Mouse (Mus musculus): ENCODE results near the gene Bahcc1. TPM values are rescaled to one million over a fixed set of nuclear protein-coding genes. Genes with fewer than 3 reads are reported as not detected.

Gene Bahcc1
- polyA plus RNA-seq, 1 experiment from 2014 or later: 10.4 TPM

DNA sequence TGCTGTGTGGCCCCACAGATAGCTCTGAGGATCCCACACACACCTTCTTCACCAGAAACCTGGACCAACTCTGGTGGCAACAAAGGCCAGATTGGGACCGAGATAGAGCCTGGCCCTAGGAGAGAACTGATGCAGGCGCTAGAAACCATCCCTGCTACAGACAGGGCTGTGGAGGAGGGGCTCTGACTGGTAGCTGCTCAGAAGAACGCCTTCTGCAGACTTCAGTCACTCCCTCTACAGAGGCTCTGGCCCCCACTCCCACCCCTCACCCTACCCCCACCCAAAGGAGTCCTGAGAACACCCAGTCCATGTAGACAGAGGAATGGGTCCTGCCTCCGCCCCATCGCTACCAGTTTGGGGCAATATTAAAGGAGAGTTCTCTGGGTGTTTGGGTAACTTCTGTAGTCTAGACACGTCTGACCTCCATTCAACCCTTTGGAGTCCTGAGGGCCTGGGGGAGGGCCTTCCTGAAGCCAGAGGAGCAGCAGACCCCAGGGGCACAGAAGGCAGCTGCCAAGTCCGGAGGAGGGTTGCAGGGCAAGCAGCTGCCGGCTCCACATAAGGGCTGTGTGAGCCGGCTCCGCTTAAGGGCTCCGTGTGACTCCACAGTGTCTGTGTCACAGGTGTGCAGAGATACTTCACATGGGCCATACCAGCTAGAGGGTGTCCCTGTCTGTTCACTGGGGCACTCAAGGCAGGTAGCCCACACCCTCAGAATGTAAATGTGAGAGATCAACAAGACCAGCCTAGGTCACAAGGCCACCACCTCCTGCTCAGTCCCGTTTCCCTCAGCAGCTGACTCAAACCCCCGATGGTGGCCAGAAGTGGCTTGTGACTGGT lies 63.8 kb downstream of the Bahcc1 start:
- Histone ChIP-seq H3K27ac (replicated peaks) (no peak overlapping the region), H3K4me3 (replicated peaks) (no peak overlapping the region), H3K36me3 (no peaks in the 10 kb centered on the region), H3K9me3 (replicated peaks) (no peaks in the 10 kb centered on the region), H3K4me1 (peaks cover 37% of the 10 kb centered on the region), H3K4me2 (no peak overlapping the region), H3K27me3 (replicated peaks) (no peaks in the 10 kb centered on the region), H3K9ac (replicated peaks) (no peak overlapping the region)
- WGBS: 29% methylated on average over 13 of the region's 13 CpGs
- no peak; the same call in 1 of the 2 replicates for ATAC-seq (ENCODE audit: low FRiP score)

DNA sequence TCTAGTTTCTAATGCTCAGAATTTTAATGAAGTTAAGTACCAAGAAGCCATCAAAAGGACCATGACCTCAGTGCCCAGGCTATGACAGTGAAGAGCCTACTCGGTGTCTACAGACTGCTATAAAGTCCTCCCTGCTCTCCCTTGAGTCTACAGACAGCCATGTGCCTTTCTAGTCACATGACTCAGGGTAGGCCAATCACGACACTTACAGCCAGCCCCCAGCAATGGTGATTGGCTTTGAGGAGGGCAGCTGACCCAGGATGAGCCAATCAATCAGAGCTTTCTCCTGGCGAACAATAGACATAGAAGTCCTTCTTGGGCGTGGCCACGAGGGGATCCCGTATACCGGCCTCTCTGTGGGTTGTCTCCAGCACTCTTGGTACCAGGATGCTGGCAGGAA lies 65.0 kb downstream of the Bahcc1 start:
- H3K4me3 ChIP-seq (replicated peaks): no peak overlapping the region
- no peaks in the 10 kb centered on the region for H3K27me3 ChIP-seq (replicated peaks)
- WGBS: 67% methylated on average over 7 of the region's 7 CpGs
- no peak overlapping the region for H3K27ac ChIP-seq (replicated peaks)
- no peaks in the 10 kb centered on the region for H3K9me3 ChIP-seq (replicated peaks)
- no peak for ATAC-seq (ENCODE audit: low FRiP score)
- no peak overlapping the region for H3K4me2 ChIP-seq
- no peak overlapping the region for H3K9ac ChIP-seq (replicated peaks)
- H3K4me1 ChIP-seq: peaks cover 38% of the 10 kb centered on the region
- no peaks in the 10 kb centered on the region for H3K36me3 ChIP-seq

DNA sequence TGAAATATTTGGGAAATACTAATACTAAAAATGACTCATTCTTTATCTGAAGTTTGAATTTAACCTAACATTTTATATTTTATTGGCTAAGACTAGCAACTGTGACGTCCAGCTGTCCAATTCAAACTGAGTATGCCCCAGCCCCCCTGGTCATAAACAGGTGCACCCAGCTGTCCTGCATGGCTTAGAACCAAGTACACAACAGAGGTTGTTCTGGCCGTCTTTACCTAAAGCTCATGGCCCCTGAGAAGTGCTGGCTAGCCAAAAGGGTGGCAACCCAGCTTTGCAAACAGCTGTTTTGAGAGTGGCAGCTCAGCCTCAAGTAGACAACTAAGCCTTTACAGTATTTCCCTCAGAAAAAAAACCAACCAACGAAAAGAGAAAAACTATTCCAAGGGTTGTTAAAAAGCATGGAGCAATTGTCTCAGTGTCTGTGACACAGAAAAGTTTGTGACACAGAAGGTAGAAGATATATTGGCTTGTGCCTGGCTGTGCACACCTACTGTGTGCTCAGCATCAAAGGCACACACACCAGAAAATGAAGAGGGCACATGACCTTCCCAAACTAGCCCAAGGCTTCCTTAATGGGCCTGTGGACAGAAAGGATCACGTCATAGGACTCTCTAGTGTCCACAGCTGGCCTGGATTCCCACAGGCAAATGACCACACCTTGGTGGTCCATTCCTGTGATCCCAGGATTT lies 65.8 kb downstream of the Bahcc1 start:
- no peak overlapping the region for H3K4me2 ChIP-seq
- no peaks in the 10 kb centered on the region for H3K27me3 ChIP-seq (replicated peaks)
- H3K36me3 ChIP-seq: no peaks in the 10 kb centered on the region
- H3K27ac ChIP-seq (replicated peaks): no peak overlapping the region
- H3K9ac ChIP-seq (replicated peaks): no peak overlapping the region
- H3K4me1 ChIP-seq: peaks cover 39% of the 10 kb centered on the region
- no peaks in the 10 kb centered on the region for H3K9me3 ChIP-seq (replicated peaks)
- H3K4me3 ChIP-seq (replicated peaks): no peak overlapping the region
- no peak for ATAC-seq (ENCODE audit: low FRiP score)
- WGBS: 75% methylated on average over 4 of the region's 4 CpGs

DNA sequence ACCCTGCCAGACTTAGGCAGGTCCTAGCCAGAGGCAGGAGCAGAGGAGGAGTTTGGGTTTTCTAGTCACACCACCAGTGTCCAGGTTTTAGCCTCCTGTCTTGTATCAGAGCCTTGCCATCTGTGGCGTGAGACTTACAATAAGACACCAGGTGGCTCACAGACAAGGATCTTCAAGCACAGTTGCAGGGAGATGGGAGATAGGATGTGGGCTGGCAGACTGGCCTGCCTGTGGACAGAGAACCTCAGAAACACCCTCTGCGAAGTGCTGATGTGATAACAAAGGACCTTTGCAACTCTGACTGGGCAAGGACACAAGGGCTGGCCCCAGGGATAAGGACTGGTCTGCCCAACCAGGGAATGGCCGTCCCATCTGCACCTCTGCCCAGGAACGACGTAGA lies 66.7 kb downstream of the Bahcc1 start:
- Histone ChIP-seq H3K9ac (replicated peaks) (no peak overlapping the region), H3K9me3 (replicated peaks) (no peaks in the 10 kb centered on the region), H3K27me3 (replicated peaks) (no peaks in the 10 kb centered on the region), H3K4me1 (peaks cover 39% of the 10 kb centered on the region), H3K4me2 (no peak overlapping the region), H3K36me3 (no peaks in the 10 kb centered on the region), H3K27ac (replicated peaks) (no peak overlapping the region), H3K4me3 (replicated peaks) (no peak overlapping the region)
- WGBS: 61% methylated on average over 5 of the region's 5 CpGs
- ATAC-seq (ENCODE audit: low FRiP score): no peak

DNA sequence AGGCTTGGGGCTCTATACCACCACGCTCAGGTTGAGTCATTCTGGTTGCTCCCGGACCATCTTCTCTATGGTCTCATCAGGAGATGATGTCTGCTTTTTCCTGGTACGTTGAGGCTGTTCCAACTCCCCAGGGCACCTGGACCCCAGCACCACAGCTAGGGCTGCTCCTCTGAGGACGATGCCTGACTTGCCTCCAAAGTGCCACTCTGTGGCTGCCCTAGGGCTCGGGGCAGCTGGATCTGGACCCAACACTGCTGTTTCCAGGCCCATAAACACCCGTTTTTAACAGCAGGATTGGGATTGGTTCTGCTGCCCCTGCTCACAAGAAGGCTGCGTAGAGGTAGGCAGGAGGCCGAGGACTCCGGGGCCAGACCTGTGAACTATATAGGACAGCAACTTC lies 70.4 kb downstream of the Bahcc1 start:
- no peak overlapping the region for H3K4me3 ChIP-seq (replicated peaks)
- H3K36me3 ChIP-seq: no peaks in the 10 kb centered on the region
- H3K9ac ChIP-seq (replicated peaks): no peak overlapping the region
- H3K4me2 ChIP-seq: no peak overlapping the region
- peaks cover 43% of the 10 kb centered on the region for H3K4me1 ChIP-seq
- 76% methylated on average over 9 of the region's 9 CpGs for WGBS
- no peaks in the 10 kb centered on the region for H3K27me3 ChIP-seq (replicated peaks)
- H3K27ac ChIP-seq (replicated peaks): no peak overlapping the region
- no peak for ATAC-seq (ENCODE audit: low FRiP score)
- no peaks in the 10 kb centered on the region for H3K9me3 ChIP-seq (replicated peaks)

DNA sequence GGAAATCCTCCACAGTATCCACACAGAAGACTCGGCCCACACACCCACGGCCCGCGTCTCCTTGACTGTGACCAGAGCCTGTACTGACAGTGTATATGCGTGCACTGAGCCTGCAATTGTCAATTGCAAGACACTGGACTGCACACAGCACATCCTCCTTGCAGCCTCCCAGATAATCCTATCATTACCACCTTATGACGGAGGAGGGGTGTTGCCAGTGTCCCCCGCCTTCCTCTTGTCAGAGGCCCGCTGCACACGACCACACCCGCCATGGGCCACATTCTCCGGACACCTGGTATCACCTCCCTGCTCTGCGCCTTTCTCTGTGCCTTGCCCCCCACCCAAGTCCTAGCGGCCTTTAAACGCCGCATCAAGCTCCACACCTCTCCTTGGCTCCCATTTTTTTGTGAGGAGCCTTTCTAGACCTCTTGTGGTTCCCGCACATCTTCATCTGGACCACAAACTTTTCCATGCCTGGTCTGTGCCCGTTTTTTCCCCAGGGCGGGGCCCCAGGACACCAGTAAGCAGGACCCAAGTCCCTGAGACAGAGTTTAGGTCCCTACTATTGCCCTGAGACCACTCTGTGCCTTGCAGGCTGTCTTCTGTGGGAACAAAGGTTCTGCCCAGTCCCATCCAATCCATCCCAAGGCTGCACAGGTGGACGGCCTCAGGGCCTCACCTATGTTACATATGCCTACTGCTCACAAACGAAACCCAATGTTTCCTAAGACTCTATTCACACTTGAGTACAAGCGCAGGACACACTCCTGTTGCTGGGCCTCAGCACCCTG lies 71.0 kb downstream of the Bahcc1 start:
- ATAC-seq (ENCODE audit: low FRiP score): no peak
- WGBS: 88% methylated on average over 21 of the region's 21 CpGs

DNA sequence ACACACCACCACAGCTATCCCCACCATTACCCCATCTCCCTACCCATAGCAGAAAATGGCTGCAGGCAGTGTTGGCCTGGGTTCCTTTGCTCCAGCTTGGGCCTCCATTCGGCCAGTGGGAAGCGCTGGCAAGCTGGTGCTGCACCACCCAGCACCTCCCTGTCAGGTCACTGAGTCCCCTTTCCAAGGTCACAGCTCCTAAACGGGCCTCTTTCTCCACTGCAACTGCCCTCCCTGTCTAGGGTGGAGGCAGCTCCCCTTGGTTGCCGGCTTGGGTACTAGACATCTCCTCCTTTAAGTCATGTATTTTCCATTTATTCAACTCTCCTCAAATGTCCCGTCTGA lies 71.6 kb downstream of the Bahcc1 start:
- 32% methylated on average over 5 of the region's 5 CpGs for WGBS

More for the DNA sequence above, 71.0 kb downstream of the Bahcc1 start:
- Histone ChIP-seq H3K27me3 (replicated peaks) (no peaks in the 10 kb centered on the region), H3K4me1 (peaks cover 48% of the 10 kb centered on the region), H3K27ac (replicated peaks) (peak overlapping the region; percentile 93; the same call in 1 of the 2 replicates), H3K4me2 (peak overlapping the region; percentile 82; the same call in 1 of the 2 replicates), H3K9ac (replicated peaks) (no peak overlapping the region), H3K4me3 (replicated peaks) (no peak overlapping the region), H3K9me3 (replicated peaks) (no peaks in the 10 kb centered on the region), H3K36me3 (no peaks in the 10 kb centered on the region)

DNA sequence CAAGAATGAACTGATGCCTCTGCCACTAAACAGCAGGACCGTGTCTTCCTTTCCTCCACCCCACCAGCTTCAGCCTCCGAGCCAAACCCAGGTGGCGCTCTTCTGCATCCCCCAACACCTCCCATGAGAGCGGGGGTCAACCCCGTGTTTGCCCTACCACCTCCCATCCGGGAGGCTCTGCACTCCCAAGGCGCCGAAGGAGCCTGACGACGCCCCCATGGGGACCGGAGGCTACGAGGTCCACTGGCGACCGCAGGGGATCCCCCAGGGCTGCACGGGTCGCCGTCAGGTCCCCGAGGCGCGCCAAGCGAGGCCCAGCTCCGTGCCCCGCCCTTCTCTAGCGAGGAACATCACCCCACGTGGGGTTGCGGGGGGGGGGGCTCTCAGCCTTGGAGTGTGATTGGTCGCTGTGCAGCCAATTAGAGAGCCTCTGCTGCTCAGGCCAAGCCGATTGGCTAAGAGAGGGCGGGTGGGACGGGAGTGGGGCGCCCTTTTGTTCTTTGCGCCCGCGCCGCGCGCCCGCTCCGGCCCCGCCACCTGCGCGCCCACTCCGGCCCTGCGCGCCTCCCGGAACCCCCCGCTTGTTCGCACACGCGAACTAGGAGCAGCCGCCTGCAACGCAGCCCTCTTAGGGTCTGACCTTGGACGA lies 72.3 kb downstream of the Bahcc1 start:
- ATAC-seq (ENCODE audit: low FRiP score): peak; percentile 95
- 1% methylated on average over 52 of the region's 53 CpGs for WGBS

More for the DNA sequence above, 71.6 kb downstream of the Bahcc1 start:
- peaks cover 49% of the 10 kb centered on the region for H3K4me1 ChIP-seq
- H3K4me3 ChIP-seq (replicated peaks): peak overlapping the region; percentile 49; the same call in 1 of the 2 replicates
- peak overlapping the region; percentile 82 for H3K4me2 ChIP-seq
- H3K36me3 ChIP-seq: no peaks in the 10 kb centered on the region
- ATAC-seq (ENCODE audit: low FRiP score): no peak
- H3K9ac ChIP-seq (replicated peaks): peak overlapping the region; percentile 63; the same call in 1 of the 2 replicates
- peak overlapping the region; percentile 93 for H3K27ac ChIP-seq (replicated peaks)
- H3K27me3 ChIP-seq (replicated peaks): no peaks in the 10 kb centered on the region
- no peaks in the 10 kb centered on the region for H3K9me3 ChIP-seq (replicated peaks)

DNA sequence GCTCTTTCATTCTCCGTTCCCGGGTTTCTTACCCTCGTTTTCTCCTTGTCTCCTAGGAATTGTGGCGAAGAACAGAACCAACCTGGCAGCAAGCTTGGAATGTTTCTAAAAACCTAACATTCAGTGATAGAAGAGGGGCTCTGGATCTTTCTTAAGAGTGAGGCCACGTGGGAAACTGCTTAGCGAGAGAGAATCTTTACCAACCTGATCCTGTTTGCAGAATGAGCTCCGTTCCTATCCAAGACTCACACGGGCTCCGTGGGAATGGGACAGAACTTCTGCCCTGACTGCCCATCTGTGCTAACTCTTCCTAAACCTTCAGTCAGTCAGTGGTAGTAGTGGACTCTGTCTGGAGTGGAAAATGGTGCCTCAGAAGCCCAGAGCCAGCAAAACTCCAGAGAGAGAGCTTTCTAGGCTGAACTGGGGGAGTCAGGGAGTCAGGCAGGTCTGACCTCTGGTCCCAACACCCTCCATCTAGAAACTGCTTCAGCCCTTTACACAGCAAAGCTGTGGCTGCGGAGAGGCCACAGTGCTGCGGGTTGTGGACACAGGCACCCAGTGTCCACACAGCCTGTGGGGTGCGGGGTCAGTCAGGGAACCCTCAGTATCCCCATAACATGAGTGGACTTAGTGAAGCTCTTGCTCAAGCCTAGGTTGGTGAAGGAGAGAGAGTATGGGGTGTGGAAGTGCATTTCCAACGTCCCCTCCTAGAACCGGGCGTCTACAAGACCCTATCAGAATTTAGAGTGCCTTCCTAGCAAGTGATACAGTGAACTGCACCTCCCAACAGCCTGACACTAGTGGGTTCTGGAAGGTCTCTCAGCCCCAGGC lies 73.0 kb downstream of the Bahcc1 start:
- Histone ChIP-seq H3K4me2 (peak overlapping the region; percentile 82), H3K9me3 (replicated peaks) (no peaks in the 10 kb centered on the region), H3K36me3 (no peaks in the 10 kb centered on the region), H3K4me3 (replicated peaks) (peak overlapping the region; percentile 49), H3K4me1 (peaks cover 56% of the 10 kb centered on the region), H3K27ac (replicated peaks) (peak overlapping the region; percentile 93), H3K27me3 (replicated peaks) (no peaks in the 10 kb centered on the region), H3K9ac (replicated peaks) (peak overlapping the region; percentile 54)
- ATAC-seq (ENCODE audit: low FRiP score): no peak; the same call in 1 of the 2 replicates
- WGBS: 27% methylated on average over 15 of the region's 15 CpGs

More for the DNA sequence above, 72.3 kb downstream of the Bahcc1 start:
- no peaks in the 10 kb centered on the region for H3K27me3 ChIP-seq (replicated peaks)
- peaks cover 49% of the 10 kb centered on the region for H3K4me1 ChIP-seq
- H3K27ac ChIP-seq (replicated peaks): peak overlapping the region; percentile 93
- no peaks in the 10 kb centered on the region for H3K36me3 ChIP-seq
- H3K4me3 ChIP-seq (replicated peaks): peak overlapping the region; percentile 49
- H3K9me3 ChIP-seq (replicated peaks): no peaks in the 10 kb centered on the region
- peak overlapping the region; percentile 82 for H3K4me2 ChIP-seq
- peak overlapping the region; percentile 63 for H3K9ac ChIP-seq (replicated peaks)

DNA sequence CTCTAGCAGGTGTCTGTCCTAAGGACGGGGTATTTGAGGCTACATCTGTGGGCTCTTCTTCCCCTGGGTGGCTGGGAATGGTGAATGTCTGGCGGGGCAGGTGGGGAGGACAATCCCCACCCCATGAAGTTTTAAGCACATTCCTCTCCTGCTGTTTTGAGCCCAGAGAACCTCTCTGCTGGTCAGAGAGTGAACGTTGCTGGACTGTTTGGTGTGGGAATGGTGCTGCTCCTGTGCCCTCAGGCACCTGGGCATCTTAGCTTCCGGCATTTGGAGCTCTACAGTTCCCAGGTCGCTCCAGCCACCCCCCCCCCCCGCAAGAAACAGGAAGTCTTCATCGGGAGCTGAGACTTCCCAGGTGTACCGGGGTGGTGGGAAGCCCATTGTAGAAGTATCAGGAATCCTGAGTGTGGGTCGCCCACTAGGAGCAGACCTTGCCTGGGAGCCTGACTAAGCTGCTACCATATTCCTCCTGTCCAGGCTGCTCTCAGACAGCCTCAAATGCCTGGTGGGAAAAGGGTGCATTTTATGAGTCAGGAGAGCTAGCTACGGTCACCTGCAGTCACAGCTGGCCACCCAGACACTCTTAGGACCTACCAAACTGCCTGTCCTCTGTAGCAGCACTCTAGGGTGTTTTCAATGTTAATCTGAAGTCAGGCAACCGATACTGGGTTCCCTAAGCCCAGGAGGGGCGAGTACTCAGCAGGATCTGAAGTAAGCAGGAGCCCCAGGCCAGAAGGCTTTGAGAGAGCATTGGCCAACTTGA lies 73.8 kb downstream of the Bahcc1 start:
- Histone ChIP-seq H3K9ac (replicated peaks) (0 out of 2 replicates have a peak overlapping the region, but pooled peaks have one; percentile 17), H3K9me3 (replicated peaks) (no peaks in the 10 kb centered on the region), H3K4me1 (peaks cover 60% of the 10 kb centered on the region), H3K27ac (replicated peaks) (no peak overlapping the region; the same call in 1 of the 2 replicates), H3K27me3 (replicated peaks) (no peaks in the 10 kb centered on the region), H3K36me3 (no peaks in the 10 kb centered on the region), H3K4me2 (peak overlapping the region; percentile 82; the same call in 1 of the 2 replicates), H3K4me3 (replicated peaks) (no peak overlapping the region)
- no peak for ATAC-seq (ENCODE audit: low FRiP score)
- WGBS: 45% methylated on average over 12 of the region's 12 CpGs

Measured in neural tube, embryonic 15.5 days (tissue).